Mouse (Mus musculus) forebrain, embryonic 13.5 days (tissue): ENCODE measurements around the gene Gm20388. TPM values are rescaled to one million over a fixed set of nuclear protein-coding genes. Genes with fewer than 3 reads are reported as not detected.

Experiments
- ATAC-seq: fragments of 200-750 bp; cut with Nextera tagmentation; 2 replicates; pipeline ENCODE4 v1.8.0; 2017
- H3K27ac ChIP-seq: fragments of 300-500 bp; sonication (generic); 2 replicates; pipeline ENCODE4 v1.5.1; 2015; ENCODE audit warnings: inconsistent platforms, mild to moderate bottlenecking, moderate library complexity
- H3K27me3 ChIP-seq: fragments of 300-500 bp; sonication (generic); 2 replicates; pipeline ENCODE4 v1.6.1; 2015; ENCODE audit warnings: mild to moderate bottlenecking, inconsistent platforms
- H3K36me3 ChIP-seq: fragments of 300-500 bp; sonication (generic); 2 replicates; pipeline ENCODE4 v1.6.1; 2015; ENCODE audit warnings: mild to moderate bottlenecking, inconsistent platforms; ENCODE audit not compliant: poor library complexity, severe bottlenecking
- H3K4me1 ChIP-seq: fragments of 300-500 bp; sonication (generic); 2 replicates; pipeline ENCODE4 v1.6.1; 2015; ENCODE audit warnings: inconsistent platforms
- H3K4me2 ChIP-seq: fragments of 300-500 bp; sonication (generic); 2 replicates; pipeline ENCODE4 v1.6.1; 2015; ENCODE audit warnings: inconsistent platforms, mild to moderate bottlenecking, moderate library complexity
- H3K4me3 ChIP-seq: fragments of 300-500 bp; sonication (generic); 2 replicates; pipeline ENCODE4 v1.5.1; 2015; ENCODE audit warnings: mild to moderate bottlenecking, inconsistent platforms
- H3K9ac ChIP-seq: fragments of 300-500 bp; sonication (generic); 2 replicates; pipeline ENCODE4 v1.6.1; 2015; ENCODE audit warnings: mild to moderate bottlenecking, inconsistent platforms
- H3K9me3 ChIP-seq: fragments of 300-500 bp; sonication (generic); replicated peaks from 2 replicates; pipeline ENCODE4 v1.6.1; 2016; ENCODE audit warnings: inconsistent platforms
- WGBS: fragments of 180-500 bp; shearing (Covaris S2); methylation state at CpG from one replicate; pipeline ENCODE4 v1.1.7; 2015; 5-methylcytosine and 5-hydroxymethylcytosine counted together
- polyA plus RNA-seq: library from polyadenylated mRNA; unstranded; fragments of >200 nt; fragmentation: Nextera tagmentation; extraction: Ambion mirVana; gene quantifications from 2 replicates; pipeline ENCODE4 v1.2.1, GENCODE M21; 2015

The Gm20388 gene
- polyA plus RNA-seq, 1 experiment from 2014 or later: 5.6 TPM

DNA sequence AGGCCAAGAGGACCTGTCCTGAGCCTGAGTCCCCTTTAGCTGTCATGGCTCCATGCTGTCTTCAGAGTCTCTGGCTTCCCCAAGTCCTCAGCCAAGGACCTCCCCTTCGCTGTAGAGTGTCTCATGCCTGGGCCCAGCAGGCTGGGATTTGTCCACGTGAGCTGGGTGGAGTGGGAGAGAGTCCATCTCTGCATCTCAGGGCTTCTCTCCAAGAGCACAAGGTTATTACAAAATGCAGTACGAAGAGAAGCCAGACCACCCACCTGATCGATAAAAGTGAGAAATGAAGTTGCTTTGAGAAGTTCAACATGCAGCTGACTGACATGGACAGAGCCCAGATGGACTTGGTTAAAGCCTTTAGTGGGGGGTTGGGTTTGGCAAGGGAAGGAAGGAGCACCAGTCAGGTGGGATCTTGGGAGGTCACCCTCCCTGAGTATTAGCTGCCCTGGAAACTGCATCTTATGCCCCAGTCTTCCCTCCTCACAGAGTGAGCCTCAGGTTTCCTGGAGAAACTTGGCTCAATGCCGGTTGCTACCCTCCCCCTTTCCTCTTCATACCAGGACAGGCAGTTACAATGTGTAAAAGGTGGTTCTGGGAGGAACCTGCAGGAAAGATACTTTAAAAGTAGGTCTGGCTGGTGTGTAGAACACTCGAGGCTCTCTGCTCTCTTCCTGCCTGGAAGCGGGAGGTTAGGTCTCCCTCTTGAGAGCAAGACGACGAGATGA is 2705.7 kb downstream of the Gm20388 start:
- no peak for ATAC-seq
- Histone ChIP-seq H3K27me3 (no peaks in the 10 kb centered on the region), H3K4me1 (peaks cover 15% of the 10 kb centered on the region), H3K27ac (no peak overlapping the region), H3K9ac (no peak overlapping the region), H3K9me3 (no peaks in the 10 kb centered on the region), H3K4me3 (no peak overlapping the region), H3K36me3 (no peaks in the 10 kb centered on the region), H3K4me2 (no peak overlapping the region)
- 74% methylated on average over 9 of the region's 9 CpGs for WGBS

DNA sequence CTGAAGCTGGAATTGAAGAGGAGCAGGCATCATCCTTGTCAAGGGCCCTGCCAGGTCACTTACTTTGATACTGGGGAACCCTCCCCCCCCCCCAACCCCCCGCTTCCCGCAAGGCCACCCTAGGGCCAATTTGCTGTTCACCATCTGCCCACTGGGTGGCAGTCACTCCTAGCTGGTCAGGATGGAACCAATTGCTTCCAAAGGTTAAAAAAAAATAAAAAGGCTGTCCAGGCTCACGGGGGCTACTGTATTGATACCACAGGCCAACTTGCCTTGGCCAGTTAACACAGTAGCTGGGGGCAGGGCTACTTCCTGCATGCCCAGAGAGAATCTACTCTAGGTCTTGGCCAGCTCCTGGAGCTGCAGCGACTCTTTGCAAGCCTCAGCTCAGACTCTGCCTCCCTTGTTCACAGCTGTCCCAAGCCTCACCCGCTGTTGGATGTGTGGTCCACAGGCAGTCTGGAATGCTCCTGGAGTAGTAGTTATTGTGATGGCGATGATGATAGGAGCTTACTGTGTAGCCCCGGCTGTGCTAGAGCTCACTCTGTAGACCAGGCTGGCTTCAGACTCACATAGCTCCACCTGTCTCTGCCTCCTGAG is 2707.4 kb downstream of the Gm20388 start:
- ATAC-seq: peak; percentile 37; the same call in 1 of the 2 replicates
- Histone ChIP-seq H3K9me3 (no peaks in the 10 kb centered on the region), H3K27ac (no peak overlapping the region), H3K27me3 (no peaks in the 10 kb centered on the region), H3K4me3 (no peak overlapping the region), H3K4me2 (no peak overlapping the region), H3K4me1 (peaks cover 4% of the 10 kb centered on the region; the same call in 1 of the 2 replicates), H3K9ac (no peak overlapping the region), H3K36me3 (no peaks in the 10 kb centered on the region)
- 38% methylated on average over 5 of the region's 7 CpGs for WGBS

- no peak overlapping the region for H3K27ac ChIP-seq
- H3K9me3 ChIP-seq: no peaks in the 10 kb centered on the region
- H3K27me3 ChIP-seq: no peaks in the 10 kb centered on the region
Measured at GRCm38 (mm10) chr8:122618660-122619378, 2708.2 kb downstream of the Gm20388 start.

DNA sequence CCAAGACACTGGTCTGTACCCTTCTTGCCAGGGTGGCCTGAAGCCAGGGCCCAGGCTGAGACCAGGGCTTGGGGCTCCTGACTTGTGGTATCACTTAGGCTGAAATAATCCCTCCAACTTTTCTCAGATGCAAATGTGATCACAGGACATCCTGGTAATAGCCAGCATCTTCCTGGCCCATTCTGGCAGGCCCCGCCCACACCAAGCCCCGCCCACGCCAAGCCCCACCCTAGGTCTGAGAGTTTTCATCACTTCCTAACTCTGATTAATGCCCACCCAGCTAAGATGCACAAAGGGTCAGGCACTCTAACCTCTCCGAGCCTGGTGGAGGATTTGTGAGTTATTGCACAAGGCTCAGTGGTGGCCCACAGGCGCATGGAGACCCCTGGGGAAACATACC is 2709.8 kb downstream of the Gm20388 start:
- no peak overlapping the region for H3K4me3 ChIP-seq
- H3K27me3 ChIP-seq: no peaks in the 10 kb centered on the region
- no peak overlapping the region for H3K9ac ChIP-seq
- ATAC-seq: no peak
- peaks cover 3% of the 10 kb centered on the region; the same call in 1 of the 2 replicates for H3K4me1 ChIP-seq
- no peak overlapping the region for H3K4me2 ChIP-seq
- no peaks in the 10 kb centered on the region for H3K36me3 ChIP-seq
- no peak overlapping the region for H3K27ac ChIP-seq
- 39% methylated on average over 5 of the region's 5 CpGs for WGBS
- no peaks in the 10 kb centered on the region for H3K9me3 ChIP-seq

More at GRCm38 (mm10) chr8:122618660-122619378, 2708.2 kb downstream of the Gm20388 start:
- no peaks in the 10 kb centered on the region for H3K36me3 ChIP-seq
- no peak overlapping the region for H3K4me3 ChIP-seq
- ATAC-seq: no peak
- no peak overlapping the region for H3K4me2 ChIP-seq
- no peak overlapping the region for H3K9ac ChIP-seq
- 76% methylated on average over 6 of the region's 6 CpGs for WGBS
- H3K4me1 ChIP-seq: peaks cover 3% of the 10 kb centered on the region; the same call in 1 of the 2 replicates

DNA sequence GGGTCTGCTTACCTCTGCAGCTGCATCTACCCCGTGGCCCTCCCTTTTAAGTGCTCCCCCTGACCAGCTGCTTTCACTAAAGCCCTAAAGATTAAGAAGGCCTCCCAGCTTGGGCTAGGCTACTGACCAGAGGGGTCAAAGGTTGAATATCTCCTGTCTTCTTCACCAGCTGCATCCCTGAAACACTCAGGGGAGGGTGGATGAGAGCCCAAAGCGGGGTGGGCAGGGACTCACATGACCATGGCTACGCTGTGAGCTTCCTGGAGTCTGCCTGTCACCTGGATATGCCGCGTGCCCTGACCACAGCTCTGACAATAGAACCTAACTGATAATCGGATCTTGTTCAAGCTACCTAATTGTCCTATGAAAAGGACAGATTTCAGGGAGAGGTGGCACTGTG is 2712.1 kb downstream of the Gm20388 start, which contains the start of gene Pabpn1l:
Gene Pabpn1l, minus strand, starts transcription at position 13 of the 400 bp plus-strand sequence.
- H3K4me3 ChIP-seq: no peak within 1 kb of the TSS
- peaks cover 3% of the 10 kb centered on the region; the same call in 1 of the 2 replicates for H3K4me1 ChIP-seq
- no peak within 1 kb of the TSS for H3K27ac ChIP-seq
- no peak within 1 kb of the TSS for H3K9ac ChIP-seq
- H3K4me2 ChIP-seq: no peak within 1 kb of the TSS
- H3K9me3 ChIP-seq: no peaks in the 10 kb centered on the region
- H3K36me3 ChIP-seq: no peaks in the 10 kb centered on the region
- H3K27me3 ChIP-seq: no peaks in the 10 kb centered on the region
- WGBS: 68% methylated on average over 6 of the region's 6 CpGs
- no peak for ATAC-seq

- Histone ChIP-seq H3K4me2 (no peak overlapping the region), H3K4me1 (no peaks in the 10 kb centered on the region), H3K27ac (no peak overlapping the region), H3K9ac (no peak overlapping the region), H3K9me3 (no peaks in the 10 kb centered on the region), H3K36me3 (0 out of 2 replicates have a peak, but pooled peaks cover 10% of the 10 kb centered on the region), H3K4me3 (no peak overlapping the region), H3K27me3 (0 out of 2 replicates have a peak, but pooled peaks cover 3% of the 10 kb centered on the region)
- no peak for ATAC-seq
- WGBS: 88% methylated on average over 17 of the region's 17 CpGs
Measured at GRCm38 (mm10) chr8:122623844-122624642, 2713.4 kb downstream of the Gm20388 start.

- no peaks in the 10 kb centered on the region for H3K4me1 ChIP-seq
Measured at GRCm38 (mm10) chr8:122624653-122625052, 2714.0 kb downstream of the Gm20388 start.

GRCm38 (mm10) chr8:122625811-122626210 is 2715.2 kb downstream of the Gm20388 start:
- H3K36me3 ChIP-seq: peaks cover 17% of the 10 kb centered on the region
- H3K4me3 ChIP-seq: no peak overlapping the region
- no peak overlapping the region for H3K9ac ChIP-seq
- H3K27ac ChIP-seq: no peak overlapping the region
- H3K4me2 ChIP-seq: no peak overlapping the region
- H3K9me3 ChIP-seq: no peaks in the 10 kb centered on the region
- WGBS: 81% methylated on average over 9 of the region's 9 CpGs
- H3K27me3 ChIP-seq: peaks cover 13% of the 10 kb centered on the region; the same call in 1 of the 2 replicates
- ATAC-seq: no peak
- peaks cover 6% of the 10 kb centered on the region; the same call in 1 of the 2 replicates for H3K4me1 ChIP-seq

More at GRCm38 (mm10) chr8:122624653-122625052, 2714.0 kb downstream of the Gm20388 start:
- no peak for ATAC-seq
- 0 out of 2 replicates have a peak, but pooled peaks cover 10% of the 10 kb centered on the region for H3K36me3 ChIP-seq
- no peak overlapping the region for H3K27ac ChIP-seq
- H3K4me3 ChIP-seq: no peak overlapping the region
- no peak overlapping the region for H3K4me2 ChIP-seq
- no peak overlapping the region for H3K9ac ChIP-seq
- H3K27me3 ChIP-seq: 0 out of 2 replicates have a peak, but pooled peaks cover 7% of the 10 kb centered on the region
- WGBS: 73% methylated on average over 5 of the region's 5 CpGs
- H3K9me3 ChIP-seq: no peaks in the 10 kb centered on the region

DNA sequence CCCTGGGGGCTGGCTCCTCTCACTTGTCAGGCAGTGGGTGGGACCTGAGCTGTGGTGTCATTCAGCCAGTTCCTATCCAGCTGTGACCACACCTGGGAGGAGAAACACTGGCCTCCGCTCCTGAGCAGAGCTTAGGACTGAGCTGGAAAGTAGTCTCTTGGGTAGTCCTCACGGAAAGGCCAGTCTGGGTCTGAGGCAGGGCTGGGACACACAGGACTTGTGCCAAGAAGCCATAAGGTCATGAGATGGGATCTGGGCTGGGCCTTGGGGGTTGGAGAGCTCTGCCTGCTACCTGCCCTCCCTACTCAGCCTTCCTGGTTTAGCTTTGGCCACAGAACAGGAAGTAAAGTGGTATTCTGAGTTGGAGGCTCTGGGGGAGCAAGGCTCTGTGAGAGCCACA is 2716.3 kb downstream of the Gm20388 start:
- ATAC-seq: no peak
- Histone ChIP-seq H3K9ac (no peak overlapping the region), H3K27me3 (peaks cover 14% of the 10 kb centered on the region; the same call in 1 of the 2 replicates), H3K9me3 (no peaks in the 10 kb centered on the region), H3K4me2 (no peak overlapping the region), H3K27ac (no peak overlapping the region), H3K4me1 (peaks cover 6% of the 10 kb centered on the region; the same call in 1 of the 2 replicates), H3K36me3 (peaks cover 18% of the 10 kb centered on the region), H3K4me3 (no peak overlapping the region)
- WGBS: 64% methylated on average over 2 of the region's 2 CpGs

DNA sequence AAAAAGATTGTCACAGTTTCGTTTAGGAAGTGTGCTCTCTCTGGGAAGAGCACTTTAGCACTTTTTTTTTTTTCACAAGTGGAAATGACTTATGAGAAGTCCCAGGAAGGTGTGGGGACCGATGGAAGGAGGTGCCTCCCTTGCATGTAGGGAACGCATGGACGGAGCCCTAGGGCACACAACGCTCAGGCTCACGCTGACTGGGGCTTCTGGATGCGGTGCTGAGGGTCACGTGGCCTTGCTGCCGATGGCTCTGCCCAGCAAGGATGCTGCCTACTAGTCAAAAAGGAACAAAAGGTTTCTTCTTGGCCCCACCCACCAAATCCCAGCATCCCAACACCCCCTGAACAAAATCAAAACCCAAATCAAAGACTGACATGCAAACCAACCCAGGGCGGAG is 2718.7 kb downstream of the Gm20388 start:
- Histone ChIP-seq H3K36me3 (peaks cover 42% of the 10 kb centered on the region), H3K27ac (no peak overlapping the region), H3K9me3 (no peaks in the 10 kb centered on the region), H3K4me2 (no peak overlapping the region), H3K4me1 (peaks cover 6% of the 10 kb centered on the region; the same call in 1 of the 2 replicates), H3K4me3 (no peak overlapping the region), H3K9ac (no peak overlapping the region), H3K27me3 (peaks cover 14% of the 10 kb centered on the region; the same call in 1 of the 2 replicates)
- 22% methylated on average over 10 of the region's 10 CpGs for WGBS
- no peak for ATAC-seq

- Histone ChIP-seq H3K36me3 (peaks cover 55% of the 10 kb centered on the region), H3K4me2 (peak overlapping the region; percentile 24; the same call in 1 of the 2 replicates)
Measured at GRCm38 (mm10) chr8:122630696-122631095, 2720.1 kb downstream of the Gm20388 start.

More at GRCm38 (mm10) chr8:122630696-122631095, 2720.1 kb downstream of the Gm20388 start:
- ATAC-seq: no peak; the same call in 1 of the 2 replicates
- H3K4me3 ChIP-seq: no peak overlapping the region
- 58% methylated on average over 22 of the region's 22 CpGs for WGBS
- H3K9ac ChIP-seq: no peak overlapping the region
- H3K27ac ChIP-seq: no peak overlapping the region
- peaks cover 14% of the 10 kb centered on the region; the same call in 1 of the 2 replicates for H3K27me3 ChIP-seq
- H3K9me3 ChIP-seq: no peaks in the 10 kb centered on the region
- peaks cover 6% of the 10 kb centered on the region; the same call in 1 of the 2 replicates for H3K4me1 ChIP-seq
